Mouse (Mus musculus) intestine, embryonic 14.5 days (tissue): ENCODE measurements around the gene Sco1. TPM values are rescaled to one million over a fixed set of nuclear protein-coding genes. Genes with fewer than 3 reads are reported as not detected.

Experiments used
- ATAC-seq: fragments of 200-750 bp; cut with Nextera tagmentation; replicated peaks from 2 replicates; pipeline ENCODE4 v1.8.0; 2017; ENCODE audit warnings: low read depth, moderate number of reproducible peaks, moderate TSS enrichment, moderate library complexity; ENCODE audit not compliant: low FRiP score, low TSS enrichment
- DNase-seq: peaks from one replicate; pipeline ENCODE4 v3.0.0-alpha.2; 2018; ENCODE audit warnings: low spot score
- H3K27ac ChIP-seq: fragments of 300-500 bp; sonication (generic); 2 replicates; pipeline ENCODE4 v1.5.1; 2014; ENCODE audit warnings: low read depth, mild to moderate bottlenecking, control low read depth
- H3K27me3 ChIP-seq: fragments of 300-500 bp; sonication (generic); replicated peaks from 2 replicates; pipeline ENCODE4 v1.6.1; 2014; ENCODE audit warnings: low read length, control low read depth; ENCODE audit not compliant: control insufficient read depth, insufficient read depth
- H3K36me3 ChIP-seq: fragments of 300-500 bp; sonication (generic); 2 replicates; pipeline ENCODE4 v1.6.1; 2014; ENCODE audit warnings: low read length, control low read depth; ENCODE audit not compliant: control insufficient read depth, insufficient read depth
- H3K4me1 ChIP-seq: fragments of 300-500 bp; sonication (generic); replicated peaks from 2 replicates; pipeline ENCODE4 v1.6.1; 2014; ENCODE audit warnings: low read length, control low read depth, mixed read lengths; ENCODE audit not compliant: control insufficient read depth, insufficient read depth
- H3K4me2 ChIP-seq: fragments of 300-500 bp; sonication (generic); 2 replicates; pipeline ENCODE4 v1.6.1; 2014; ENCODE audit warnings: low read length
- H3K4me3 ChIP-seq: fragments of 300-500 bp; sonication (generic); 2 replicates; pipeline ENCODE4 v1.5.1; 2014; ENCODE audit warnings: low read depth, low read length, control low read depth, mixed read lengths
- H3K9ac ChIP-seq: fragments of 300-500 bp; sonication (generic); 2 replicates; pipeline ENCODE4 v1.6.1; 2014; ENCODE audit warnings: mild to moderate bottlenecking, low read length
- H3K9me3 ChIP-seq: fragments of 300-500 bp; sonication (generic); 2 replicates; pipeline ENCODE4 v1.6.1; 2016; ENCODE audit warnings: low read length, control low read depth; ENCODE audit not compliant: control insufficient read depth
- WGBS: fragments of 180-500 bp; shearing (Covaris S2); extraction: QIAGEN DNeasy Blood & Tissue Kit; methylation state at CpG from one replicate; pipeline ENCODE4 v1.1.7; 2014; 5-methylcytosine and 5-hydroxymethylcytosine counted together
- polyA plus RNA-seq: library from polyadenylated mRNA; unstranded; fragments of >200 nt; fragmentation: Nextera tagmentation; extraction: Ambion mirVana; gene quantifications from 2 replicates; pipeline ENCODE4 v1.2.1, GENCODE M21; 2014

Gene Sco1
- polyA plus RNA-seq, 1 experiment from 2014 or later, result 18.1 TPM

- DNase-seq (no peak), ATAC-seq (no peak)
- H3K27ac ChIP-seq, result no peak overlapping the region
- no peaks in the 10 kb centered on the region for H3K9me3 ChIP-seq
- no peak overlapping the region for H3K9ac ChIP-seq
- H3K4me1 ChIP-seq, result no peaks in the 10 kb centered on the region
- H3K27me3 ChIP-seq, result no peaks in the 10 kb centered on the region
- WGBS, result 88% methylated on average over 6 of the region's 6 CpGs
- H3K4me2 ChIP-seq, result no peak overlapping the region
- no peak overlapping the region for H3K4me3 ChIP-seq
- H3K36me3 ChIP-seq, result peaks cover 36% of the 10 kb centered on the region
These were observed 16.2 kb upstream of the Sco1 start for GRCm38 (mm10) chr11:67036229-67036628.

DNA sequence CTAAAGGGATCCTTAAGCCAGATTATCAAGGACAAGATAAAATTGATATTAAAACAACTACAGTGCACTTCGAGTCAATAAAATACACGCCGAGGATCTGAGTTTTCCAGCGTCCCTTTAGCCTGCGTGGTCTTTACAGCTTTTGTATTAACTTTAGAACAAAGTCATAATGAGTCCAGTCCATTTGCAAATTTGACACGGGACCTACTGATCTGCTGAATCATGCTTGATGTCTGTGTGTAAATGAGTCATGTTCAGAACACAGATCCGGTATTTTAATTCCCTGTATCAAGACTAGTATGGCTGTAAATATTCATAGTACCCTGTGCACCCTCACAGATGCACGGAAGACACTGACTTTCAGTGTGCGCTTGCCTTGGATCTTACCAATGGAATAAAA lies 15.6 kb upstream of the Sco1 start:
- no peaks in the 10 kb centered on the region for H3K27me3 ChIP-seq
- 95% methylated on average over 9 of the region's 9 CpGs for WGBS
- H3K27ac ChIP-seq, result no peak overlapping the region

DNA sequence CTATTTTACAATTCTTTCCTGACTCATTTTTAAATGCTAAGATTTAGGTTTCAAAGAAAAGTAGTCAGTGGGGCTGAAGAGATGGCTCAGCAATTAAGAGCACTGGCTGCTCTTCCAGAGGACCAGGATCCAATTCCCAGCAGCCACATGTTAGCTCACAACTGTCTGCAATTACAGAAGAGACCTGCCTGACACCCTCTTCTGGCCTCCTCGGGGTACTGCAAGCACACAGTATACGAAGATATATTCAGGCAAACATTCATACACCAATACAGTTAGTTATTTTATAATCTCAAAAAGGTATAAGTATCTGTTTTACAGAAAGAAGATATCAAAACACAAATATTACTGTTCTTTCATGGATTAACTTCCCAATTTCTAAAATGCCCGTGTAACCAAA lies 12.7 kb upstream of the Sco1 start:
- peaks cover 45% of the 10 kb centered on the region for H3K36me3 ChIP-seq
- no peak overlapping the region for H3K9ac ChIP-seq
- H3K4me1 ChIP-seq, result no peaks in the 10 kb centered on the region
- H3K9me3 ChIP-seq, result no peaks in the 10 kb centered on the region
- H3K27me3 ChIP-seq, result no peaks in the 10 kb centered on the region
- 92% methylated on average over 3 of the region's 3 CpGs for WGBS
- DNase-seq (no peak), ATAC-seq (no peak)
- no peak overlapping the region for H3K27ac ChIP-seq
- H3K4me3 ChIP-seq, result no peak overlapping the region
- no peak overlapping the region for H3K4me2 ChIP-seq

More for the DNA sequence above, 15.6 kb upstream of the Sco1 start:
- Histone ChIP-seq H3K9ac (no peak overlapping the region), H3K4me2 (no peak overlapping the region), H3K9me3 (no peaks in the 10 kb centered on the region), H3K36me3 (peaks cover 43% of the 10 kb centered on the region), H3K4me3 (no peak overlapping the region), H3K4me1 (no peaks in the 10 kb centered on the region)
- ATAC-seq, result no peak
- DNase-seq, result no peak

DNA sequence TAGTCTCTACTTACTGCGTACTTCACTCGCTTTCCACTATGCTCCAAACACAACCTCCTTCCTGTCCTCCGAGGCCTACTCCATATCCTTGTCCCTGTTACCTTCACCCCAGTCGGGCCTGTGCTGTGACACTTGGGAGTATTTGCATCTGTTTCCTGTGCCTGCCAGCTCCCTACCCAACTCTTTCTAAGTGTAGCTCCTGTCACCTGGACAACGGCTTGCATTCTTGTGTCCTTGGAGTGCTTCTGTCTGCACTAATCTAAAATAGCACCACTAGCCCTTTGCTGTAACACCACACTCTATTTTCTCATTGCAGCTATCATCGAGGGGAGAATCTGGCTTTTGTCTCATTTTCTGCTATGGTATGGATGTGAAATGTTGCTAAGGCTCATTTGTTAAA lies 12.0 kb upstream of the Sco1 start:
- Histone ChIP-seq H3K27ac (no peak overlapping the region), H3K9me3 (no peaks in the 10 kb centered on the region), H3K27me3 (no peaks in the 10 kb centered on the region), H3K36me3 (peaks cover 45% of the 10 kb centered on the region), H3K4me3 (no peak overlapping the region), H3K4me1 (no peaks in the 10 kb centered on the region), H3K4me2 (no peak overlapping the region), H3K9ac (no peak overlapping the region)
- WGBS, result 91% methylated on average over 6 of the region's 6 CpGs
- DNase-seq, result no peak
- no peak for ATAC-seq

GRCm38 (mm10) chr11:67043007-67043406 lies 9.5 kb upstream of the Sco1 start:
- Histone ChIP-seq H3K9ac (no peak overlapping the region), H3K4me2 (no peak overlapping the region), H3K36me3 (peaks cover 37% of the 10 kb centered on the region), H3K9me3 (no peaks in the 10 kb centered on the region), H3K4me3 (no peak overlapping the region), H3K27me3 (no peaks in the 10 kb centered on the region), H3K27ac (no peak overlapping the region), H3K4me1 (no peaks in the 10 kb centered on the region)
- DNase-seq (no peak), ATAC-seq (no peak)
- WGBS, result 63% methylated on average over 8 of the region's 8 CpGs

GRCm38 (mm10) chr11:67044959-67045358 lies 7.5 kb upstream of the Sco1 start:
- Histone ChIP-seq H3K4me3 (no peak overlapping the region), H3K9me3 (no peaks in the 10 kb centered on the region), H3K4me2 (no peak overlapping the region), H3K27me3 (no peaks in the 10 kb centered on the region), H3K9ac (no peak overlapping the region), H3K4me1 (no peaks in the 10 kb centered on the region), H3K36me3 (peaks cover 25% of the 10 kb centered on the region), H3K27ac (no peak overlapping the region)
- ATAC-seq (no peak; the same call in 1 of the 2 replicates), DNase-seq (no peak)
- WGBS, result 69% methylated on average over 6 of the region's 6 CpGs

DNA sequence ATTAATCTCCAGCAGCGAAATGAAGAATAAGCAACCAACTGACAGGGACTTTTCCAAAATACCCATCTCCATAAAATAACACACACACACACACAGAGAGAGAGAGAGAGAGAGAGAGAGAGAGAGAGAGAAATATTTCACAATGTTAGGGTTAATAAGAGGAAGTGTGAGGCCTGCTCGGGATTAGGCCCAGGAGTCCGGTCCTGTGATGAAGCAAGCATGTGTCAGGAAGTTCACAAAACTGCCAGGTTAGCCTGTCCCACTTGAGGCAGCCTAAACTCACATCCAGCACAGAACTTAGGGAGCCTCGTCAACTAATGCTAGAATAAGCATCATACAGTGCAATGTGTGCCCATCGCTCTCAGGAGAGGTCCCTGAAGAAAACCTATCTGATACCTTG lies 5.3 kb upstream of the Sco1 start:
- no peak overlapping the region for H3K4me2 ChIP-seq
- H3K4me3 ChIP-seq, result no peak overlapping the region
- H3K9me3 ChIP-seq, result no peaks in the 10 kb centered on the region
- no peak overlapping the region for H3K9ac ChIP-seq
- 85% methylated on average over 5 of the region's 5 CpGs for WGBS
- H3K4me1 ChIP-seq, result peaks cover 3% of the 10 kb centered on the region; the same call in 1 of the 2 replicates
- no peak overlapping the region for H3K27ac ChIP-seq
- DNase-seq, result no peak
- no peak for ATAC-seq
- H3K27me3 ChIP-seq, result no peaks in the 10 kb centered on the region
- peaks cover 3% of the 10 kb centered on the region; the same call in 1 of the 2 replicates for H3K36me3 ChIP-seq

DNA sequence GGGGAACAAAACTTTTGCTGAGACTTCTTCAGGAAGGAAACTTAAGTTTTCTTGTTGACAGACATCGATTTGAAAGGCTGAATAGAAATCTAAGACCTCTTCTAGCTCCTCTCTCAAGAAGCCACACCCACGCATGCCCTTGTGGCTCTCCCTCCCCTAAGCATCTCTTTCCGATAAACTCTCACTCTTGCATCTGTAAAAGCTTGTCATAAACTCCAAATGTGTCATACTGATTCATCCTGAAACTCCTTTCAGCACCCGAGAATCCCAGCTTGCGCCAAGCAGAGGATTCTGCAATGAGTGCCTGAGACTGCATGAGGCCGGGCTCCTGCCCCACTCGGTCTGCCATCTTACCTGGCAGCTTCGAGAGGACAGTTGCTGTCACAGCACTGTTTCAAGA lies 4.0 kb upstream of the Sco1 start:
- whole genome bisulfite sequencing, result 87% methylated on average over 8 of the region's 8 CpGs
- no peak overlapping the region for H3K4me2 ChIP-seq
- peaks cover 7% of the 10 kb centered on the region for H3K4me1 ChIP-seq
- ATAC-seq (no peak), DNase-seq (no peak)
- H3K27me3 ChIP-seq, result no peaks in the 10 kb centered on the region
- no peak overlapping the region for H3K9ac ChIP-seq
- H3K36me3 ChIP-seq, result peaks cover 3% of the 10 kb centered on the region; the same call in 1 of the 2 replicates
- H3K4me3 ChIP-seq, result no peak overlapping the region
- H3K27ac ChIP-seq, result no peak overlapping the region
- H3K9me3 ChIP-seq, result no peaks in the 10 kb centered on the region

DNA sequence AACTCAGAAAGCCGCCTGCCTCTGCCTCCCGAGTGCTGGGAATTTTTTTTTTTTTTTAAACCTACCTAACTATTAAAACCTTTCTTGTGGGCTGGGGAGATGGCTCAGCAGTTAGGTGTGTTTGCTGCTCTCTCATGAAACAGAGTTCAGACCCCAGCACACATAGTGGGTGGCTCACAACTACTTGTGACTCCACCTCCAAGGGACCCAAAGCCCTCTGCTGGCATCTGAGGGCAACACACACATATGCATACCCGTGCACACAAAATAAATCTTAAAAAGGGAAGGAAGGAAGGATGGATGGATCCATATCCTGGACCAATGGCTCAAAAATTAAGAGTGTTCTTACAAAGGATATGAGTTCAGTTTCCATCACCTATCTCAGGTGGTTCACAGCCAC lies 3.2 kb upstream of the Sco1 start:
- WGBS, result 91% methylated on average over 3 of the region's 3 CpGs
- Histone ChIP-seq H3K4me3 (no peak overlapping the region), H3K9ac (no peak overlapping the region), H3K9me3 (no peaks in the 10 kb centered on the region), H3K27ac (no peak overlapping the region), H3K4me2 (no peak overlapping the region), H3K4me1 (peaks cover 13% of the 10 kb centered on the region), H3K36me3 (peaks cover 3% of the 10 kb centered on the region; the same call in 1 of the 2 replicates), H3K27me3 (no peaks in the 10 kb centered on the region)
- ATAC-seq (no peak), DNase-seq (no peak)
